Mouse (Mus musculus) heart, embryonic 13.5 days (tissue): ENCODE results near the gene Rnf169. TPM values are rescaled to one million over a fixed set of nuclear protein-coding genes. Genes with fewer than 3 reads are reported as not detected.

Source experiments
- ATAC-seq: fragments of 200-750 bp; cut with Nextera tagmentation; 2 replicates; pipeline ENCODE4 v1.8.0; 2017; ENCODE audit warnings: moderate TSS enrichment; ENCODE audit not compliant: insufficient number of reproducible peaks, low FRiP score, low TSS enrichment; ENCODE audit errors: extremely low read depth
- H3K27ac ChIP-seq: fragments of 300-500 bp; sonication (generic); replicated peaks from 2 replicates; pipeline ENCODE4 v1.5.1; 2015; ENCODE audit warnings: moderate library complexity, mild to moderate bottlenecking, inconsistent platforms
- H3K27me3 ChIP-seq: fragments of 300-500 bp; sonication (generic); replicated peaks from 2 replicates; pipeline ENCODE4 v1.6.1; 2015; ENCODE audit warnings: mild to moderate bottlenecking, inconsistent platforms
- H3K36me3 ChIP-seq: fragments of 300-500 bp; sonication (generic); 2 replicates; pipeline ENCODE4 v1.6.1; 2015; ENCODE audit warnings: mild to moderate bottlenecking, inconsistent platforms
- H3K4me1 ChIP-seq: fragments of 300-500 bp; sonication (generic); 2 replicates; pipeline ENCODE4 v1.6.1; 2015; ENCODE audit warnings: inconsistent platforms
- H3K4me2 ChIP-seq: fragments of 300-500 bp; sonication (generic); 2 replicates; pipeline ENCODE4 v1.6.1; 2015; ENCODE audit warnings: inconsistent platforms, mild to moderate bottlenecking, moderate library complexity
- H3K4me3 ChIP-seq: fragments of 300-500 bp; sonication (generic); 2 replicates; pipeline ENCODE4 v1.5.1; 2015; ENCODE audit warnings: moderate library complexity, mild to moderate bottlenecking, inconsistent platforms
- H3K9ac ChIP-seq: fragments of 300-500 bp; sonication (generic); 2 replicates; pipeline ENCODE4 v1.6.1; 2015; ENCODE audit warnings: inconsistent platforms, mild to moderate bottlenecking, moderate library complexity
- H3K9me3 ChIP-seq: fragments of 300-500 bp; sonication (generic); 2 replicates; pipeline ENCODE4 v1.6.1; 2016; ENCODE audit warnings: inconsistent platforms
- WGBS: fragments of 180-500 bp; shearing (Covaris S2); methylation state at CpG from one replicate; pipeline ENCODE4 v1.1.7; 2015; ENCODE audit warnings: mixed read lengths; 5-methylcytosine and 5-hydroxymethylcytosine counted together
- polyA plus RNA-seq: library from polyadenylated mRNA; unstranded; fragments of >200 nt; fragmentation: Nextera tagmentation; extraction: Ambion mirVana; gene quantifications from 2 replicates; pipeline ENCODE4 v1.2.1, GENCODE M21; 2015

Rnf169 gene
- polyA plus RNA-seq, 1 experiment from 2014 or later = 2.7 TPM

DNA sequence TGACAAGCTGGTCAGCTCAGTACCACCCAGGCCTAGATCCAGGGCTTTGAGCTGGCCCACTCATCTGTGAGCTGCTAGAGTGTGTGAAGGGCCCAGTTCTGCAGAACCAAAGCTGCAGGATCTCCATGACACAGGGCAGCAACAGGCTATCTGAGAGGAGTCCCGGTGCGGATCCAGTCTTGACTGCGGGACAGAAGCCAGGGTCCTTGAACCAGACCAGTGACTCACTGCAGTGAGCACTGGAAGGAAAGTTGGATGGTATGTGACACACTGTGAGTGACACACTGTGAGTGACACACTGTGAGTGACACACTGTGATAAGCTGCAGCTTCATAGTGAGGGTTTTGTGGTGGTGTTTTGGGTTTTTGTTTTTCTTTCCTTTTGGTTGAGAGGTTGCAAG is 35.7 kb downstream of the Rnf169 start:
- ATAC-seq = no peak
- Histone ChIP-seq H3K9ac (no peak overlapping the region), H3K4me2 (no peak overlapping the region), H3K4me3 (no peak overlapping the region), H3K9me3 (0 out of 2 replicates have a peak, but pooled peaks cover 8% of the 10 kb centered on the region), H3K36me3 (peaks cover 95% of the 10 kb centered on the region), H3K27ac (no peak overlapping the region), H3K27me3 (no peaks in the 10 kb centered on the region), H3K4me1 (no peaks in the 10 kb centered on the region)
- 94% methylated on average over 3 of the region's 3 CpGs for WGBS

- ATAC-seq = no peak
- Histone ChIP-seq H3K9ac (no peak overlapping the region), H3K4me1 (no peaks in the 10 kb centered on the region), H3K27ac (no peak overlapping the region), H3K36me3 (peaks cover 74% of the 10 kb centered on the region), H3K9me3 (no peaks in the 10 kb centered on the region), H3K27me3 (no peaks in the 10 kb centered on the region), H3K4me3 (no peak overlapping the region), H3K4me2 (no peak overlapping the region)
- WGBS = 94% methylated on average over 1 of the region's 1 CpGs
These were observed 39.6 kb downstream of the Rnf169 start for GRCm38 (mm10) chr7:99940669-99941068.

DNA sequence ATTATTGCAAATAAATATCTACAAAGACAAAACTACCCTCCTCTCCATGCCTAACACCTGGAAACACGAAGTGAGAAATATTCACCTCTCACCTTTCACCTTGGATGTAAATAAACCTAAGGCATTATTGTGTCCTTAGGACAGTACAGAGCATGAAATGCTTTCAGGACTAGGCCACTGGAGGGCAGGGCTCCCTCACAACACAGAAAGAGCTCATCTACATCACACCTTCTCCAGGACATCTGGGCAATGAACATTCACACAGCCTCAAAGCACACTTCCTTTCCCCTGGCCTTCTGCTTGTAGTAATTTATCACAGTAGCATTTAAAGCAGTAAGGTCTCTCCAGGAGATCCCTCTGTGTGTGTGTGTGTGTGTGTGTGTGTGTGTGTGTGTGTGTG is 44.5 kb downstream of the Rnf169 start:
- H3K9me3 ChIP-seq = no peaks in the 10 kb centered on the region
- H3K36me3 ChIP-seq = peaks cover 66% of the 10 kb centered on the region
- H3K27ac ChIP-seq = no peak overlapping the region
- no peak for ATAC-seq
- no peaks in the 10 kb centered on the region for H3K27me3 ChIP-seq
- H3K4me3 ChIP-seq = no peak overlapping the region
- H3K4me2 ChIP-seq = no peak overlapping the region
- no peak overlapping the region for H3K9ac ChIP-seq
- 81% methylated on average over 1 of the region's 1 CpGs for WGBS
- H3K4me1 ChIP-seq = no peaks in the 10 kb centered on the region

DNA sequence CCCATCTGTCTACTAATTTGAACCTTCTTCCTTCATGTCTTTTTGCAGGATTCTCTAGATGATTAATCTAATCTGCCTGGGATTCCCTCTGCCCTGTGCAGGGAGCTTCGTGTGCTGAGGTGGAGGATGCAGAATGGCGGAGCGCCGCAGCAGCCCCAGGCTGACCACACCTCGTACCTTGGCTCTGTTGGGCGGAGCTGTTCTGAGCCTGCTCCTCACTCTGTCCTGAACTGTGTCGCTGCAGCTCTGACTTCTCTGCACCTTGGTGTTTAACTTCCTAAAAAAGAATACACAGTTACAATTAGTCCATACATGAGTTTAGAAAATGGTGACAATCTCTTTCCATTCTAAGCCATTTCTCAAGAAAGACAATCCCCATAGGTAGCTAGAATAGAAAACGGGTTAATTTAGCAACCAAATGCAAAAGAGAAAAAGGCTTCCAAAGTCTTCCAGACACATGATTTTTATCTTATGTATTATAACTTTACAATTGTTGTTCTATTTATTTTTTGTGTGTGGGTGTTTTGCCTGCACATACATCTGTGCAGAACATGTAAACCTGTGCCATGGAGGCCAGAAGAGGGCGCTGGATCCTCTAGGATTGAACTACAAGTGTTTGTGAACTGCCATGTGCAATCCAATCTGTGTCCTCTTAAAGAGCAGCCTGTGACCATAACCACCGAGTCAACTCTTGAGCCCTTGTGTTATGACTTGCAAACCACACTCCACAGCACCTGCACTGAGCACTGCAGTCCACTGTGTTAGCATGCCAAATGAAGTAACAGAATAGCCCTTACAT is 53.1 kb downstream of the Rnf169 start:
- Histone ChIP-seq H3K4me2 (no peak overlapping the region), H3K27ac (no peak overlapping the region), H3K9ac (no peak overlapping the region), H3K4me3 (no peak overlapping the region), H3K4me1 (no peaks in the 10 kb centered on the region), H3K36me3 (peaks cover 69% of the 10 kb centered on the region), H3K27me3 (no peaks in the 10 kb centered on the region), H3K9me3 (no peaks in the 10 kb centered on the region)
- 73% methylated on average over 10 of the region's 10 CpGs for WGBS
- no peak for ATAC-seq

GRCm38 (mm10) chr7:99920416-99920815 is 59.8 kb downstream of the Rnf169 start:
- H3K27ac ChIP-seq = no peak overlapping the region
- no peak for ATAC-seq

GRCm38 (mm10) chr7:99919971-99920370 is 60.3 kb downstream of the Rnf169 start:
- Histone ChIP-seq H3K4me1 (peaks cover 22% of the 10 kb centered on the region), H3K4me3 (no peak overlapping the region), H3K9ac (no peak overlapping the region), H3K36me3 (peaks cover 50% of the 10 kb centered on the region), H3K27me3 (peaks cover 40% of the 10 kb centered on the region), H3K27ac (no peak overlapping the region), H3K4me2 (no peak overlapping the region), H3K9me3 (no peaks in the 10 kb centered on the region)
- ATAC-seq = no peak
- 88% methylated on average over 6 of the region's 6 CpGs for WGBS

More at GRCm38 (mm10) chr7:99920416-99920815, 59.8 kb downstream of the Rnf169 start:
- Histone ChIP-seq H3K4me3 (no peak overlapping the region), H3K9me3 (no peaks in the 10 kb centered on the region), H3K36me3 (peaks cover 55% of the 10 kb centered on the region), H3K4me1 (peaks cover 21% of the 10 kb centered on the region), H3K4me2 (no peak overlapping the region), H3K9ac (no peak overlapping the region), H3K27me3 (peaks cover 38% of the 10 kb centered on the region)
- WGBS = 56% methylated on average over 2 of the region's 2 CpGs

DNA sequence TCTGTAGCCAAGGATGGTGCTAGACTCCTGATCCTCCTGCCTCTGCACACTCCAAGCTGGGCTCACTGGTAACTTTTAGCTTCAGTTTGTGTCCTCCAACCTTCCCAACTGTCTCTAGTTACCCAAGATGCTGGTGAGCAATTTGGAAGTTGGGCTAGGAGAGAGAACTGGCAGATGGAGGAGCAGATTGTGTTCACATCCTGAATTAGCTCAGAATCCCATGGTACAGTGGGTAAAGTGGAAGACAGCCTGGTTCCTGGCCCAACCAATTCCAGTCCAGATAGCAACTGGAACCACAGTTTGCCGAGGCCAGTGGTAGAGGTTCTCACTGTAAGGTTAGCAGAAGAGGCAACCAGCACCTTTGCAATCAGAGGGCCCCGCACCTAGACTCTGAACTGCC is 61.1 kb downstream of the Rnf169 start:
- Histone ChIP-seq H3K4me1 (peaks cover 22% of the 10 kb centered on the region), H3K27me3 (peaks cover 48% of the 10 kb centered on the region), H3K4me3 (no peak overlapping the region), H3K4me2 (no peak overlapping the region), H3K9ac (no peak overlapping the region), H3K36me3 (peaks cover 42% of the 10 kb centered on the region), H3K27ac (no peak overlapping the region), H3K9me3 (no peaks in the 10 kb centered on the region)
- no peak for ATAC-seq
- WGBS = 88% methylated on average over 2 of the region's 2 CpGs

- 0 out of 2 replicates have a peak, but pooled peaks have one; percentile 17 for ATAC-seq
- WGBS = 1% methylated on average over 36 of the region's 36 CpGs
- Histone ChIP-seq H3K36me3 (peaks cover 26% of the 10 kb centered on the region), H3K9ac (peak overlapping the region; percentile 76), H3K4me3 (peak overlapping the region; percentile 54), H3K27ac (no peak overlapping the region), H3K9me3 (no peaks in the 10 kb centered on the region), H3K27me3 (peaks cover 49% of the 10 kb centered on the region), H3K4me2 (peak overlapping the region; percentile 92), H3K4me1 (peaks cover 26% of the 10 kb centered on the region)
These were observed 62.9 kb downstream of the Rnf169 start for GRCm38 (mm10) chr7:99917320-99917844.

- Histone ChIP-seq H3K4me2 (peak overlapping the region; percentile 92), H3K9me3 (no peaks in the 10 kb centered on the region), H3K4me1 (peaks cover 26% of the 10 kb centered on the region), H3K4me3 (peak overlapping the region; percentile 54), H3K9ac (peak overlapping the region; percentile 76), H3K36me3 (peaks cover 23% of the 10 kb centered on the region), H3K27ac (no peak overlapping the region), H3K27me3 (peaks cover 49% of the 10 kb centered on the region)
- 8% methylated on average over 22 of the region's 22 CpGs for WGBS
- no peak for ATAC-seq
These were observed 63.4 kb downstream of the Rnf169 start for GRCm38 (mm10) chr7:99916741-99917319.

DNA sequence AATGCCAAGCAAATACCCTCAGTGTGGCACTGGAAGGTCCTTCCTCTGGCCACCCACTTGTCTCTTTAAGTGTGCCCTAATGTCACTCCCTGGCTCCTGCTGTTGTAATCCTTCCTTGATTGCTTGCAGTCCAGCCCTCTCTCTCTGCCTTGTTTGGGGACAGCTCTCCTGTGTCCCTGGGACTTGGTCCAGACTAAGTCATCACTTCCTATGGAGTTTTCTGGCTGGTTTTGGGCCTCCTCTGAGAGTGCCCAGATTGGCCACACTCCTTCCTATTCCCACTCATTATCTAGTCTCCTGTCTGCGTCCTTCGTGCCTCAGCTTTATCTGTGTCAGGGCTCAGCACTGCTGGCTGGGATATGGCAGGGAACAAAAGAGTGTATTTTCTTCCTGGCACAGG is 64.7 kb downstream of the Rnf169 start:
- no peak overlapping the region for H3K27ac ChIP-seq
- H3K4me3 ChIP-seq = no peak overlapping the region
- 30% methylated on average over 2 of the region's 2 CpGs for WGBS
- H3K9ac ChIP-seq = no peak overlapping the region
- H3K27me3 ChIP-seq = peaks cover 49% of the 10 kb centered on the region
- H3K36me3 ChIP-seq = peaks cover 16% of the 10 kb centered on the region
- ATAC-seq = no peak
- 0 out of 2 replicates have a peak, but pooled peaks cover under 1% of the 10 kb centered on the region for H3K9me3 ChIP-seq
- H3K4me1 ChIP-seq = peaks cover 26% of the 10 kb centered on the region
- H3K4me2 ChIP-seq = no peak overlapping the region

DNA sequence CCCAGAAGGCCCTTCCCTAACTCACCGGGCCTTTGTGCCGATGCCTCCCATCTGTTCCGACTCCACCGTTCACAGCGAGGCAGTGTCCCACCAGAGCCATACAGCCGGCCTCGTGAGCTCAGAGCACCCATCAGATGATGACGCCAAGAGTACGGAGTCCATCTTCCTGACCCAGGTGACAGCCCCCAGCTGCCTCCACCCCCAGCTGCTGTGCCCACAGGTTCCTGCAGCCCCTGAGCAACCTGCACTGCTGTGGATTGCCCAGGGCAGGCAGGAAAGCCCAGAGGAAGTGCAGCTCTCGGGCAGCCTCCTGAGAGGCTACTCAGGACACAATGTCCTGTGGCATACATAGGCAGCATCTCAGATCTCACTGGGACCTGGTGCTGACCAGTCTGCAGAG is 65.9 kb downstream of the Rnf169 start:
- WGBS = 81% methylated on average over 10 of the region's 10 CpGs
- no peak for ATAC-seq
- H3K36me3 ChIP-seq = peaks cover 4% of the 10 kb centered on the region; the same call in 1 of the 2 replicates
- H3K9me3 ChIP-seq = 0 out of 2 replicates have a peak, but pooled peaks cover 3% of the 10 kb centered on the region
- H3K27ac ChIP-seq = no peak overlapping the region
- H3K27me3 ChIP-seq = peaks cover 47% of the 10 kb centered on the region
- H3K4me3 ChIP-seq = no peak overlapping the region
- no peak overlapping the region for H3K9ac ChIP-seq
- H3K4me1 ChIP-seq = peaks cover 26% of the 10 kb centered on the region
- no peak overlapping the region for H3K4me2 ChIP-seq
